Mouse (Mus musculus): ENCODE data around the gene Tom1l1.

DNA sequence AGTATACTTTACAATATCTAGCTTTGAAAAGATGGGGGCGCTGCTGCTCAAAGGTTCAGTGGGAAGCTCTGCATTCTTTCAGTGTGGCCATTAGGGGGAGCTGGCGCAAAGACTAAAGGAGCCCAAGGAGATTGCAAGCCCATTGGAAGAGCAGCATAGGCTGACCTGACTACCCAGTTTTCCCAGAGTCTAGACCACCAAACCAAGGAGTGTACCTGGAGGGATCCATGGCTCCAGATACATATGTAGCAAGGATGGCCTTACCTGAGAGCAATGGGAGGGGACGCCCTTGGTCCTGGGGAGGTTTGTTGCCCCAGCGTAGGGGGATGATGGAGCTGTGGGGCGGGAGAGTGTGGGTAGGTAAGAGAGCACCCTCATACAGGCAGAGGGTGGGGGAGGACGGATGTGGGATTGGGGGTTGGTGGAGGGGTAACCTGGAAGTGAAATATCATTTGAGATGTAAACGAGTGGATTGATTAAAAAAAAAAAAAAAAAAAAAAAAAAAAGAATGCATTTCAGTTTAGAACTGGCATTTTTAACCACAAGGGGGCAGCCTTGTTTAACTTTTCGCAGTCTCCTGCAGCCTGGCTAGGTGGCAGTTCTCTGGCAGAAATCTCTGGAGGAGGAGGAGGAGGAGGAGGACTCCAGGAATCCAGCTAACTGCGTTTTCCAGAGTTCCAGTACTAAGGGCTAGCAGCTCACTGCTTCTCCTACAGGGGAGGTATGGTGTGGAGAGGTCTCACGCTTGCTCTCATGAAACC lies 9.5 kb upstream of the Tom1l1 start:
- peak; percentile 95 for TF ChIP-seq CTCF (IDR thresholded peaks at IDR 0.05; ENCODE audit: low read depth)
- no peak for TF ChIP-seq EP300 (optimal IDR thresholded peaks at IDR 0.05)
